Mouse (Mus musculus) NIH3T3 (cell line): ENCODE measurements around the gene Mdm4.
A peak's percentile ranks its signal among the peaks of the same experiment; 100 is the strongest.

ENCODE experiments used
- DNase-seq: peaks from one replicate; pipeline ENCODE4 v3.0.0-alpha.2; 2012; ENCODE audit warnings: low read depth

Mdm4 gene

GRCm38 (mm10) chr1:132945826-132946225 is 84.5 kb downstream of the Mdm4 start:
- DNase-seq = no peak

GRCm38 (mm10) chr1:132938975-132939374 is 91.4 kb downstream of the Mdm4 start:
- no peak for DNase-seq

- no peak for DNase-seq
These were observed 92.9 kb downstream of the Mdm4 start for GRCm38 (mm10) chr1:132937296-132938030.

- DNase-seq = peak; percentile 34
These were observed 95.5 kb downstream of the Mdm4 start for GRCm38 (mm10) chr1:132934856-132935255.

- DNase-seq = no peak
These were observed 97.9 kb downstream of the Mdm4 start for GRCm38 (mm10) chr1:132932421-132932820.

GRCm38 (mm10) chr1:132930291-132930690 is 100.1 kb downstream of the Mdm4 start:
- no peak for DNase-seq

- DNase-seq = no peak
These were observed 101.5 kb downstream of the Mdm4 start for GRCm38 (mm10) chr1:132928907-132929250.

- DNase-seq = no peak
These were observed 102.1 kb downstream of the Mdm4 start for GRCm38 (mm10) chr1:132928032-132928906.

GRCm38 (mm10) chr1:132925270-132925669 is 105.1 kb downstream of the Mdm4 start:
- no peak for DNase-seq

- DNase-seq = no peak
These were observed 108.1 kb downstream of the Mdm4 start for GRCm38 (mm10) chr1:132922257-132922656.

GRCm38 (mm10) chr1:132921071-132921470 is 109.3 kb downstream of the Mdm4 start:
- DNase-seq = no peak

GRCm38 (mm10) chr1:132919258-132919657 is 111.1 kb downstream of the Mdm4 start:
- no peak for DNase-seq

- no peak for DNase-seq
These were observed 112.2 kb downstream of the Mdm4 start for GRCm38 (mm10) chr1:132918117-132918680.

- no peak for DNase-seq
These were observed 112.8 kb downstream of the Mdm4 start for GRCm38 (mm10) chr1:132917554-132917953.

GRCm38 (mm10) chr1:132915849-132916493 is 114.4 kb downstream of the Mdm4 start:
- no peak for DNase-seq

- DNase-seq = no peak
These were observed 119.8 kb downstream of the Mdm4 start for GRCm38 (mm10) chr1:132910414-132911041.

GRCm38 (mm10) chr1:132909951-132910350 is 120.4 kb downstream of the Mdm4 start:
- no peak for DNase-seq
